Mouse (Mus musculus): ENCODE results near the gene Slc13a4. TPM values are rescaled to one million over a fixed set of nuclear protein-coding genes. Genes with fewer than 3 reads are reported as not detected.

Slc13a4 gene
- total RNA-seq, 2 experiments from 2014 or later = 0.22 TPM; not detected in 1

GRCm38 (mm10) chr6:35303355-35303900 lies 4.5 kb downstream of the Slc13a4 start:
- no peak for ATAC-seq (ENCODE audit: poor library complexity, severe bottlenecking)

DNA sequence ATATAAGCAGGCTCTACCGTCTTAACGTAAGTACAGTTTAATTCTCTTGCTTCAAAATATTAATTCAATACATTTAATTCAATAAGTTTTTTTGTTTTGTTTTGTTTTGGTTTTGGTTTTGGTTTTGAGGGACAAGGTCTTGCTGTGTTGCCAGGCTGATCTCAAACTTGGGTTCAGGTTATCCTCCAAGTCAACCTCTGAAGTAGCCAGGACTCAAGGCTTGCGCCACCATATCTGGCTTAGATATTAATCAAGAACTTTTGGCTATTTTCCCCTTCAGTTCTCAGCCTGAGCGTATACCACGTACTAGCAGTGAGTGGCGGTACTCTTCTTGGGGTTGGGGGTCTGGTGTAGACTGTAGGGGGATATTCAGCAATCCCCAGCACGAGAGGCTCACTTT lies 5.3 kb downstream of the Slc13a4 start:
- ATAC-seq (ENCODE audit: poor library complexity, severe bottlenecking) = no peak

- ATAC-seq (ENCODE audit: poor library complexity, severe bottlenecking) = no peak
These were observed 9.6 kb downstream of the Slc13a4 start for GRCm38 (mm10) chr6:35298323-35298722.

DNA sequence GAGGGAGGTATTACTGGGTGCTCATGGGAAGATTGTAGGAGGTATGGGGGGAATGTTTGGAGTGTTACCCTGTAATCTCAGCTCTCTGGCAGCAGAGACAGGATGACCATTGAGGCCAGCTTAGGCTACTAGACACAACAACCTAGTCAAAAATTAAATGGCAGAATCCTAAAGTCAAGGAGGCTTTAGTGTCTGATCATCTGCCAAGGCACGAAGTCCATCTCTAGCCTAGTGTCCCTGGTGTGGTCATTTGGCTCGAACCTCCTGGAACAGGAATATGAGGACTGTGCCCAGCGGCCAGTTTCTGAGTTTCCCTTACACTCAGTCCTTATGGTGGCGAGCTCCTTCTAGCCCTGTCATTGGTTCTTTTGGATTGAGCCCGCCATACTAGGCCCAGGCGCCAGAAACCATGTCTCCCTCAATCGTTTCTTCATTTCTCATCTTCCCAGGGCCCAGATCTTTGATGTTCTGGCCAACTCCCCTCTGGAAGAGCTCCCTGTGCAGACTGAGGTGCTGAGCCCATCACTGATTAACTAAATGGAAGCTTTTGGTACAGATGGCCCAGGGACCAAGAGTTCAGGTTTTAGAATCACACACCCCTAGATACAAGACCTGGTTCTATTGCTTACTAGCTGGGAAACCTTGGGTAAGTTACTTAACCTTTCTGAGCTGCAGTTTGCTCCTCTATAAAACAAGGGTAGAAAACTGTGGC lies 10.3 kb downstream of the Slc13a4 start:
- ATAC-seq (ENCODE audit: poor library complexity, severe bottlenecking) = no peak

DNA sequence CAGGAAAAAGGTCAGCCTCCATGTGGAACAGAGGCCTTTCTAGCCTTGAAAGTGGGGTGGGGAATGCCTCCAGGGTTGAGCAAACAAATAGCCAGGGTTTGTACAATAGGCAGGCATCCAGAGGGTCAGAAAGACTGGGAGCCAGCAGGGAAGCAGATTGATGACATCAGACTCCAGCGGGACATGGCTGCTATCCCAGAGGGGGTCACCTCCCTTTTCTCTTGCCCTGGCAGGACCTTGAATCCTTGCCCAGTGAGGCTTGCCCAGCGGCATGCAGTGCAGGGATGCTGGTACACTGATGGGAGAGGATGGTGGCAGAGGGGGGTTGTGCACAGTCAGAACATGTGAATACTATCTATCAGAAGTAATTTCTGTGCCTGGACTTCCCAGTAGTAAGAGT lies 10.9 kb downstream of the Slc13a4 start:
- ATAC-seq (ENCODE audit: poor library complexity, severe bottlenecking) = no peak

- ATAC-seq (ENCODE audit: poor library complexity, severe bottlenecking) = no peak
These were observed 13.0 kb downstream of the Slc13a4 start for GRCm38 (mm10) chr6:35294964-35295363.

- ATAC-seq (ENCODE audit: poor library complexity, severe bottlenecking) = no peak
These were observed 18.3 kb downstream of the Slc13a4 start for GRCm38 (mm10) chr6:35289676-35290075.

DNA sequence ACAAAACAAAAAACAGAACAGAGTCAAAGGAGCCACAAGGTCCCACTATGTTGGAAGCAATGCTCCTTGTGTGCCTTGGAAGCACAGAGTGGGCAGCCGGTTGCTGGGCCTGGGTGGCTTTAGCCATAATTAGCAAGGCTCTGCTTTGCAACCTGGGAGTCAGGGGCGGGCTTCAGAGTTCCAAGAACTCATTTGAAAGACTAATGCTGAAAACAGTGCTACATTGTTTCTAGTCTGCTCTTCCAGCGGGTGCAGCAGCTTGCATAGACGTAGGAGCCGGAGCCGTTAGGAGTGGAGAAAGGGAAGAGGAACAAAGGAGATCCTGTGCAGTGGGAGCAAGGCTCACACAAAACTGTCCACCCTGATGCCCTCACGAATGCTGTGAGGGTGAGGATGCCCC lies 19.0 kb downstream of the Slc13a4 start:
- ATAC-seq (ENCODE audit: poor library complexity, severe bottlenecking) = no peak

DNA sequence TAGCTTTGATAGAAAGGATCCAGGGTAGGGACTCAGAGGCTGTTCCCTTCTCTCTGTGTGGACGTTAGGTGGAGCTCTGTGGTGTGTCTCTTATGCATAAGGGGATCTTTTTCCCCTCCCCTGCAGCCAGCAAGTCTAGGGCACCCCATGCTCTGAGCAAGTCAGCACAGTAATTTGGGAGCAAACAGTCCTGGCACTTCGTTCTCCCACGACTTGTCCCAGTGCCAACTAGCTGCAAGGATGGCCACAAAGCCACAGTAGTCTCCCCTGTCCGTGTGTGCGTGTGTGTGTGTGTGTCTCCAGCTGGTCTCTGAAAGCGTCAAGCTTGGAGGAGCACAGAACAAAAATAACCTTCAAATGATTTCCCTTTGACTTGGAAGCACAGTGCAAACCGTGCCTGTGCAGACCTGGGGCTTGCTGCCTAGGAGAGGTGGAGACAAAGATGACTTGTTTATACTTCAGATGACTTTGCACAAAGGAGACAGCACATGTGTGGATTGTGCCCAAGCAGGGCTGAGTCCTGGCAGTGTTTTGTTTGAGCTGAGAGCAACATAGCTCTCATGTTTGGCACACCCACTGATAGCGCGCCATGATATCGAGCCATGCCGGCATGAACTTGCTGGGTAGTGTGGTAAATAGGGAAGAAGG lies 19.7 kb downstream of the Slc13a4 start:
- no peak for ATAC-seq (ENCODE audit: poor library complexity, severe bottlenecking)

GRCm38 (mm10) chr6:35279306-35279705 lies 28.6 kb downstream of the Slc13a4 start:
- ATAC-seq (ENCODE audit: poor library complexity, severe bottlenecking) = no peak

DNA sequence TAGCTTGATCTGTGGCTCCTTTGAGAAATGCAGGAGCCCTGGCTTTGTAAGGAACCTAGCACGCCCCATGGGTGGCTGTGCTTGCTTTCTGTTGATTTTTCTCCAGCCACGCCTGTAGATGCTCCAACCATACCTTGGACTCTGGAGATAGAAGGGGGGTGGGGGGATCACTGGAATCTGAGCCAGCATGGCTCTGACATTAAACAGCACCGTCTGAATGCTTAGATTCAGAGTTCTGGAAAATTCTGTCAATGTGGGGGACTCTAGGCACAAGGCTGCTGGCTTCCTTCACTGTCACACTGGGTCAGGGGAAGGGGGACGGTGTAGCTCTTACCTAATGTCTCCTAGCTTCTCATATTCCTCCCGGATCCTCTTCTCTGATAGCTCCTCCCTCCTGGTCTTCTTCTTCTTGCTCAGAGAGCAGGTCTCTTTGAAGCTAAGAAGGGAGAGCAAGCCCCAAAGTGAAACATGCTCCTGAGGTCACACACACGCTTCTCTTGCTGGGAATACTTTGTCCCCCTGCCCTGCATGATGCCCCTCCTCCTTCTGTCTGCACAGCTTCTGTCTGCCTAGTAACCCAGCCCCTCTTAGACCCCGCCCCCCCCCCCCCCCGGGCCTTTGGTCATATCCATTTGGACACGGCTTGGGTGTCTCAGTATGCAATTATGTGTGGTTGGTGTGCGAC lies 29.9 kb downstream of the Slc13a4 start:
- no peak for ATAC-seq (ENCODE audit: poor library complexity, severe bottlenecking)

DNA sequence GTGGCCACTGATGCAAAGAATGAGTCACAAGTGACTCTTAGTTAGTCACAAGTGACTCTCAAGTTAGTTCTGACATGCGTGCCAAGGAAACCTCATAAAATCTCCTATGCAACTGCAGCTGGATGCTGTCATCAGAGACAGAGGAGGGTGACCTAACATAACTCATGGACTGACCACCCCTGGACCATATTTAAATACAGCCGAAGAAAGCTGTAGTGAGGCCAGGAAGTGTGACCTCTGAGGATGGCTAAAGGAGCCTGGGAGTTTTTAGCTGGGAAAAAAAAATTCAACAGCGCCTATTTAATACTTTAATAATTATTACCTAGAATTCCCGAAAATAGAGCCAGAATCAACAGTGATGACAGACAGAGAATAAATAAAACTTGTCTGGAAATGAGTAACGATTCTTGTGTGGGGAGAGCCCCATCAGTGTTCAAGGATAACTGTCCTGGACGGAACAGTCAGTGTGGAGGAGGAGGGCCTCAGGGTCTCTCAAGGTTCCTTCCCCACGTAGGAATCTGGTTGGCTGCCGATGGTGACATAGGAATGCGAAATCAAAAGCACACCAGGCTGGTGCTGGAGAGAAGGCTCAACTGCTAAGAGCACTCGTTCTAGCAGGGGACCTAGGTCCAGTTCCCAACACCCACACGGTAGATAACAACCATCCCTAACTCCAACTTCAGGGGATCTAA lies 34.4 kb downstream of the Slc13a4 start:
- ATAC-seq (ENCODE audit: poor library complexity, severe bottlenecking) = no peak

- no peak for ATAC-seq (ENCODE audit: poor library complexity, severe bottlenecking)
These were observed 35.8 kb downstream of the Slc13a4 start for GRCm38 (mm10) chr6:35271868-35272765.

- ATAC-seq (ENCODE audit: poor library complexity, severe bottlenecking) = no peak
These were observed 36.7 kb downstream of the Slc13a4 start for GRCm38 (mm10) chr6:35271094-35271855.

- no peak for ATAC-seq (ENCODE audit: poor library complexity, severe bottlenecking)
These were observed 38.3 kb downstream of the Slc13a4 start for GRCm38 (mm10) chr6:35269643-35270042.

DNA sequence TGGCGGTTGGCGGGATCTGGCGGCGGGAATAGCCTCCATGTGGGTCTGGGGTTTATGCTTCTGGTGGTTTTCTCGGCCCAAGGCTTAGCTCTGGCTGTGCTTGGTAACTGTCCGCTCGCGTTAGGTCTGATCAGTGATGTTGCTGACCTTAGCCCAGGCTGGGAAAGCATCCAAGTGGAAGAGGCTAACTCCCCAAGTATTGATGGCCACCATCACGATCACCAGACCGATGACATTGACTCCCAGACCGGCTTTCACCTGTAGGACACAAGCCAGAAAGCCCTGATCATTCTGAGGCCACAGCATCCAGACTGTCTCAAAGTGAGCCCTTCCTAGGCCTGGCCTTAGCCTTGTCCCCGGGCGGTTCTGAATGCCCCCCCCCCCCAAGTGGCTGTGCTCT lies 39.2 kb downstream of the Slc13a4 start:
- ATAC-seq (ENCODE audit: poor library complexity, severe bottlenecking) = no peak

DNA sequence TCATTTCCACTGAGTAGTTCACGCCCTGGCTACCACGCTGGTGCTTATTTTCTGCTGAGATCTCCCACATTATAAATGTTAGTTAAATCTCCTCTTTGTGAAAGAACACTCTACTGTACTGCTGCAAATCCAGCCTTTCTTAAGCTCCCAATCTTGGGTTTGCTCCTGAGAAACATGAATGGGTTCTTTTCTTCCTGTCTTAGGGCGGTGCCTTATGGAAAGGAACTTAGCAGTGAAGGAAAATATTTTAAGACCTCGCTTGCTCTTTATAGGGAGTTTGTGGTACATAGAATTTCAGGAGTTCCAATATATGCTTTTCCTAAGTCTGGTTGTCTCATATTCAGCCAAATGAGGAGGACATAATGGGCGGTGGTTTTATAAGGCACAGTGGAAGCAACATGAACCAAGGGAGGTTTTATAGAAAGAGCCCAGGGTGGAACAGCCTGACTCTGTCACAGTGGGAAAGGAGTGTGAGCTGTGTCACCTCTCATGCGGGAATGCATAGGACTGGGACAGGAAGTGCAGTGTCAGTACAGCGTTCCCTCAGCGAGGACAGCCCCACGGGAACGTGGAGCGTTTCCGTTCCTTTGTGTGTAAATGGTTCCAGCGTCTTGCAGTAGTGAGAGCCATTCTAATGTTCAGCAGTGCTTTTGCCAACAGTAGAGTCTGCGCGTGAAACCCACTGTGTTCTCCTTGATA lies 42.2 kb downstream of the Slc13a4 start:
- no peak for ATAC-seq (ENCODE audit: poor library complexity, severe bottlenecking)

GRCm38 (mm10) chr6:35260531-35260930 lies 47.4 kb downstream of the Slc13a4 start:
- no peak for ATAC-seq (ENCODE audit: poor library complexity, severe bottlenecking)

GRCm38 (mm10) chr6:35259526-35259925 lies 48.4 kb downstream of the Slc13a4 start:
- no peak for ATAC-seq (ENCODE audit: poor library complexity, severe bottlenecking)

Data from megakaryocyte, adult 5-6 weeks (primary cell).